Mouse (Mus musculus) G1E (cell line): ENCODE measurements around the gene Ms4a5.

Experiments used
- CTCF ChIP-seq: IDR thresholded peaks from 2 replicates; pipeline ENCODE4 v1.5.1; 2012; ENCODE audit warnings: low read depth, low read length, inconsistent platforms, mixed read lengths
- GATA2 ChIP-seq: IDR thresholded peaks from 2 replicates; pipeline ENCODE4 v1.6.1; 2012; ENCODE audit warnings: low read depth, low read length, inconsistent platforms, borderline replicate concordance

GRCm38 (mm10) chr19:11280223-11280622 lies 3.5 kb downstream of the Ms4a5 start:
- no peak for TF ChIP-seq GATA2
- no peak for TF ChIP-seq CTCF
